In the genomic region with DNA sequence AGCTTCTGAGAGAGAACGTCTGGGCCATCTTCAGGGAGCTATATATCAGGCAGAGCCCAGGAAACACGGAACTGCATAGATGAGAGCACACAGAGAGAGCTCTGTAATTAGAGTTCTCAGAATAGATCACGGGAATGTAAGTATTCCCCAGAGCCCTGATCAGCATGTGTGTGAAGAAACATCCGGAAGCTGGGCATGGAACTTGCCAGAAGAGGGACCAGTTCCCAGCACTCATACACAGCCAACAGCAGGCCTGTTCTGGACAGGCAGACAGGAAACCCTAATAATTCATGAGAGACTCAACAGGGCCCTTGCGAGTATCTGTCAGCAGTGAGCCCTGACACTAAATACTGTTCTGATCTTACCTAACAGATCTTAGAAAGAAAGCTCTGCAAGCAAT, we compare ENCODE assay signal across 16 mouse cellular contexts.
A peak's percentile ranks its signal among the peaks of the same experiment; 100 is the strongest.
DNase-seq lines count a peak whose midpoint lies in the region; ATAC-seq and TF ChIP-seq lines count a peak whose summit lies in the region.
"Had no signal": no experiment of that assay in that cellular context is flagged by ENCODE, and none has a peak within 500 bp of the region (broad histone marks: within the 10 kb centered on the region; RNA-seq: fewer than 3 reads in every experiment).

No protein-coding gene starts in this region.

- H3K9me3 ChIP-seq in kidney, postnatal 0 days (replicated peaks; ENCODE audit: low read length): no peaks in the 10 kb centered on the region
- H3K9me3 ChIP-seq in kidney, embryonic 14.5 days (ENCODE audit: control insufficient read depth, low read length): no peaks in the 10 kb centered on the region
- H3K9me3 ChIP-seq: hindbrain, embryonic 10.5 days had no signal

- 55% methylated on average over 5 of the region's 5 CpGs for WGBS in kidney, postnatal 0 days
- WGBS in kidney, embryonic 14.5 days: 49% methylated on average over 5 of the region's 5 CpGs

- intact Hi-C loops in heart, postnatal 36 days (cut with DNase I): no loop called here

- no peaks in the 10 kb centered on the region for H3K36me3 ChIP-seq in kidney, postnatal 0 days (ENCODE audit: insufficient read depth, low read length)
- H3K36me3 ChIP-seq in kidney, embryonic 14.5 days (ENCODE audit: control insufficient read depth, insufficient read depth, low read length): no peaks in the 10 kb centered on the region
- H3K36me3 ChIP-seq: hindbrain, embryonic 10.5 days had no signal

- H3K4me3 ChIP-seq in kidney, postnatal 0 days (replicated peaks; ENCODE audit: low read depth, low read length): no peak overlapping the region
- no peak overlapping the region for H3K4me3 ChIP-seq in kidney, embryonic 14.5 days (ENCODE audit: low read length)
- H3K4me3 ChIP-seq: hindbrain, embryonic 10.5 days; megakaryocyte, embryonic 14.5 days had no signal

- no peaks in the 10 kb centered on the region for H3K27me3 ChIP-seq in kidney, postnatal 0 days (ENCODE audit: insufficient read depth, low read length)
- no peaks in the 10 kb centered on the region for H3K27me3 ChIP-seq in kidney, embryonic 14.5 days (ENCODE audit: control insufficient read depth, insufficient read depth, low read length)
- H3K27me3 ChIP-seq: megakaryocyte, embryonic 14.5 days had no signal

- DNase-seq in gastrocnemius, adult 18-20 months (ENCODE audit: low spot score): peak; percentile 30
- no peak for DNase-seq in gastrocnemius, postnatal 10 days
- DNase-seq in kidney, postnatal 0 days (ENCODE audit: low spot score): peak; percentile 36
- peak; percentile 45 for DNase-seq in brain, adult 2 months (ENCODE audit: low read depth, low spot score)
- DNase-seq in heart, postnatal 36 days: peak; percentile 5 to 21
- DNase-seq in ovary, adult 18-20 months (ENCODE audit: low spot score): no peak
- DNase-seq: cerebellum, adult 2 months; layer of hippocampus, postnatal 36 days; thymus, postnatal 25 days had no signal

- no peak overlapping the region for H3K9ac ChIP-seq in kidney, postnatal 0 days (ENCODE audit: low read depth, low read length)
- no peak overlapping the region for H3K9ac ChIP-seq in kidney, embryonic 14.5 days (ENCODE audit: low read depth, low read length)
- H3K9ac ChIP-seq: liver, embryonic 14.5 days had no signal

- TF ChIP-seq CTCF in kidney, postnatal 0 days (IDR thresholded peaks at IDR 0.05; ENCODE audit: low read depth): no peak

- no peak for ATAC-seq in kidney, postnatal 0 days (replicated peaks; ENCODE audit: low FRiP score, low read depth)
- no peak for ATAC-seq in kidney, embryonic 14.5 days (ENCODE audit: low FRiP score, low TSS enrichment)
- ATAC-seq: forebrain, embryonic 14.5 days; intestine, embryonic 16.5 days; lung, postnatal 0 days had no signal

- no peak overlapping the region for H3K4me2 ChIP-seq in kidney, postnatal 0 days (ENCODE audit: low read length)
- no peak overlapping the region for H3K4me2 ChIP-seq in kidney, embryonic 14.5 days (replicated peaks; ENCODE audit: low read depth, low read length)

- H3K27ac ChIP-seq in kidney, postnatal 0 days: no peak overlapping the region
- no peak overlapping the region for H3K27ac ChIP-seq in kidney, embryonic 14.5 days (ENCODE audit: low read depth, low read length)
- H3K27ac ChIP-seq: hindbrain, embryonic 10.5 days; liver, embryonic 14.5 days had no signal

- H3K4me1 ChIP-seq in kidney, postnatal 0 days (replicated peaks; ENCODE audit: insufficient read depth, low read length): no peaks in the 10 kb centered on the region
- no peaks in the 10 kb centered on the region for H3K4me1 ChIP-seq in kidney, embryonic 14.5 days (ENCODE audit: control insufficient read depth, insufficient read depth, low read length)
- H3K4me1 ChIP-seq: hindbrain, embryonic 10.5 days; megakaryocyte, embryonic 14.5 days had no signal

Comparison
In these comparisons a context has a peak if more than half of its experiments do, and no peak if none do; other contexts are left out.
1. DNase-seq: peak in gastrocnemius, adult 18-20 months (single experiment), kidney, postnatal 0 days (single experiment), brain, adult 2 months (single experiment) and heart, postnatal 36 days (2 of 2); none in gastrocnemius, postnatal 10 days (single experiment) and ovary, adult 18-20 months (single experiment).